Mouse (Mus musculus): ENCODE measurements around the gene Golm1. TPM values are rescaled to one million over a fixed set of nuclear protein-coding genes. Genes with fewer than 3 reads are reported as not detected.
"Not testable (repeated sequence)": the region's sequence is repeated elsewhere in the genome, so short reads cannot be mapped to it uniquely, and the experiment has no call there.

The Golm1 gene
- polyA plus RNA-seq, 1 experiment from 2014 or later: 31.8 TPM

GRCm38 (mm10) chr13:59710230-59710629, 34.6 kb upstream of the Golm1 start, which contains the start of gene Spata31d1a:
Gene Spata31d1a (minus strand): TSS chr13:59710330.
- Histone ChIP-seq H3K27ac (ENCODE audit: low read length) (no peak within 1 kb of the TSS), H3K4me2 (replicated peaks; ENCODE audit: low read depth, low read length) (no peak within 1 kb of the TSS), H3K36me3 (ENCODE audit: insufficient read depth, low read length) (no peaks in the 10 kb centered on the region), H3K4me3 (ENCODE audit: low read depth, low read length) (no peak within 1 kb of the TSS), H3K4me1 (ENCODE audit: insufficient read depth, low read depth, low read length) (no peaks in the 10 kb centered on the region), H3K9me3 (ENCODE audit: low read length) (no peaks in the 10 kb centered on the region), H3K9ac (replicated peaks; ENCODE audit: low read depth) (no peak within 1 kb of the TSS), H3K27me3 (replicated peaks; ENCODE audit: insufficient read depth, low read length) (no peaks in the 10 kb centered on the region)
- 86% methylated on average over 15 of the region's 15 CpGs for WGBS
- DNase-seq (ENCODE audit: low spot score) (no peak), ATAC-seq (no peak)
- no peak for TF ChIP-seq CTCF (IDR thresholded peaks at IDR 0.05)
- no peak for TF ChIP-seq EP300 (IDR thresholded peaks at IDR 0.05)

DNA sequence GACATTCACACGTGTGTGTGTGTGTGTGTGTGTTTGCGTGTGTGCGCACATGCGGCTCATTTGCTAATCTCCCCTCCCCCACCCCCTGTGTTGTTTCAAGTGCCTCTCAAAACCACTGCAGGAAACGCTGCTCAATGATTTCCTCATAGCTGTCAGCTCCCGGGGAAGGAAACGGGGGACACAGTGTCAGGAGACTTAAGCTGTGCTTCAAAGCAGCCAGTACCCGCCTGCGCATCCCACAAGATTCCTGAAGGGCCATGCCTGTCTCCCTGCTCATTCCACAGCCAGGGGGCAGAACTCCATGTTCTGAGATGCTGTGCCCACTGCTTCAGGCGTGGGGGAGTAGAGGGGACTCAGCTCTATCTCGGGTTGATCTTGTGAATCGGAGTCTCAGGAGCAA, 29.0 kb upstream of the Golm1 start:
- TF ChIP-seq CTCF (IDR thresholded peaks at IDR 0.05) (peak; percentile 72), EP300 (IDR thresholded peaks at IDR 0.05) (peak; percentile 59; the same call in 1 of the 2 replicates)
- Histone ChIP-seq H3K4me3 (ENCODE audit: low read depth, low read length) (no peak overlapping the region), H3K9me3 (ENCODE audit: low read length) (no peaks in the 10 kb centered on the region), H3K9ac (replicated peaks; ENCODE audit: low read depth) (no peak overlapping the region), H3K27ac (ENCODE audit: low read length) (no peak overlapping the region), H3K4me1 (ENCODE audit: insufficient read depth, low read depth, low read length) (peaks cover 5% of the 10 kb centered on the region; the same call in 1 of the 2 replicates), H3K36me3 (ENCODE audit: insufficient read depth, low read length) (no peaks in the 10 kb centered on the region), H3K4me2 (replicated peaks; ENCODE audit: low read depth, low read length) (peak overlapping the region; percentile 32), H3K27me3 (replicated peaks; ENCODE audit: insufficient read depth, low read length) (no peaks in the 10 kb centered on the region)
- 20% methylated on average over 12 of the region's 12 CpGs for WGBS
- ATAC-seq (peak; percentile 80), DNase-seq (ENCODE audit: low spot score) (peak; percentile 77)

GRCm38 (mm10) chr13:59703514-59703913, 27.9 kb upstream of the Golm1 start:
- Histone ChIP-seq H3K9me3 (ENCODE audit: low read length) (no peaks in the 10 kb centered on the region), H3K4me2 (replicated peaks; ENCODE audit: low read depth, low read length) (no peak overlapping the region), H3K9ac (replicated peaks; ENCODE audit: low read depth) (no peak overlapping the region), H3K36me3 (ENCODE audit: insufficient read depth, low read length) (no peaks in the 10 kb centered on the region), H3K4me3 (ENCODE audit: low read depth, low read length) (no peak overlapping the region), H3K27me3 (replicated peaks; ENCODE audit: insufficient read depth, low read length) (no peaks in the 10 kb centered on the region), H3K4me1 (ENCODE audit: insufficient read depth, low read depth, low read length) (peaks cover 5% of the 10 kb centered on the region; the same call in 1 of the 2 replicates), H3K27ac (ENCODE audit: low read length) (no peak overlapping the region)
- no peak for ATAC-seq
- 73% methylated on average over 12 of the region's 12 CpGs for WGBS
- DNase-seq (ENCODE audit: low spot score): no peak
- no peak for TF ChIP-seq CTCF (IDR thresholded peaks at IDR 0.05)
- TF ChIP-seq EP300 (IDR thresholded peaks at IDR 0.05): no peak

DNA sequence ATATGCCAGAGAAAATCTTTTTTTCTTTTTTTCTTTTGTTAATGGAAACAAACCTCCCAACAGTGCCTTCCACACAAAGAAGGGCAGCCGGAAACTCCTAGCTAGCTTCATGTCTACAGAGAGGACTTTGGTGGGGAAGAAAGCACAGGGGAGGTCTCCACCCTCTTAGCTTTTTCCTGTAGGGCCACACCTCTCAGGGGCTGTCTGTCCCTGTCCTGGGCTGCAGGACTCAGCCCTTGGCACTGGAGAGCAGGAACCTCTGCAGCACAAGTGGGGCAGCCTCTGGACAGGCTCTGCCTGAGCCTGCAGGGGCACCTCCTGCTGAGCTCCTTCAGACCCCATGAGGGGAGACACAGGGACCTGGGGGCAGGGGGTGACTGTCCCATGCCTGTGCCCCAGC, 24.5 kb upstream of the Golm1 start:
- DNase-seq (ENCODE audit: low spot score) (peak; percentile 26), ATAC-seq (peak; percentile 70)
- not testable (repeated sequence) for H3K27ac ChIP-seq (ENCODE audit: low read length); H3K36me3 ChIP-seq (ENCODE audit: insufficient read depth, low read length); H3K4me1 ChIP-seq (ENCODE audit: insufficient read depth, low read depth, low read length); H3K4me2 ChIP-seq (replicated peaks; ENCODE audit: low read depth, low read length); H3K4me3 ChIP-seq (ENCODE audit: low read depth, low read length); H3K9ac ChIP-seq (replicated peaks; ENCODE audit: low read depth); H3K27me3 ChIP-seq (replicated peaks; ENCODE audit: insufficient read depth, low read length); H3K9me3 ChIP-seq (ENCODE audit: low read length)
- WGBS: 57% methylated on average over 1 of the region's 1 CpGs

GRCm38 (mm10) chr13:59699131-59699530, 23.5 kb upstream of the Golm1 start:
- Histone ChIP-seq H3K4me2 (replicated peaks; ENCODE audit: low read depth, low read length) (no peak overlapping the region), H3K27ac (ENCODE audit: low read length) (no peak overlapping the region), H3K4me3 (ENCODE audit: low read depth, low read length) (no peak overlapping the region), H3K36me3 (ENCODE audit: insufficient read depth, low read length) (no peaks in the 10 kb centered on the region), H3K27me3 (replicated peaks; ENCODE audit: insufficient read depth, low read length) (no peaks in the 10 kb centered on the region), H3K9ac (replicated peaks; ENCODE audit: low read depth) (no peak overlapping the region), H3K4me1 (ENCODE audit: insufficient read depth, low read depth, low read length) (no peaks in the 10 kb centered on the region), H3K9me3 (ENCODE audit: low read length) (no peaks in the 10 kb centered on the region)
- ATAC-seq (no peak), DNase-seq (ENCODE audit: low spot score) (no peak)
- no peak for TF ChIP-seq CTCF (IDR thresholded peaks at IDR 0.05)
- no peak for TF ChIP-seq EP300 (IDR thresholded peaks at IDR 0.05)
- WGBS: 88% methylated on average over 8 of the region's 8 CpGs

- WGBS: 71% methylated on average over 7 of the region's 7 CpGs
- no peaks in the 10 kb centered on the region for H3K4me1 ChIP-seq (ENCODE audit: insufficient read depth, low read depth, low read length)
- no peak for ATAC-seq
- no peaks in the 10 kb centered on the region for H3K27me3 ChIP-seq (replicated peaks; ENCODE audit: insufficient read depth, low read length)
- DNase-seq (ENCODE audit: low spot score): no peak
- no peak overlapping the region for H3K27ac ChIP-seq (ENCODE audit: low read length)
- no peak overlapping the region for H3K4me3 ChIP-seq (ENCODE audit: low read depth, low read length)
- H3K9ac ChIP-seq (replicated peaks; ENCODE audit: low read depth): no peak overlapping the region
- no peaks in the 10 kb centered on the region for H3K36me3 ChIP-seq (ENCODE audit: insufficient read depth, low read length)
- H3K9me3 ChIP-seq (ENCODE audit: low read length): no peaks in the 10 kb centered on the region
- TF ChIP-seq EP300 (IDR thresholded peaks at IDR 0.05) (no peak), CTCF (IDR thresholded peaks at IDR 0.05) (no peak)
- H3K4me2 ChIP-seq (replicated peaks; ENCODE audit: low read depth, low read length): no peak overlapping the region
These were observed 20.2 kb upstream of the Golm1 start for GRCm38 (mm10) chr13:59695781-59696180.

DNA sequence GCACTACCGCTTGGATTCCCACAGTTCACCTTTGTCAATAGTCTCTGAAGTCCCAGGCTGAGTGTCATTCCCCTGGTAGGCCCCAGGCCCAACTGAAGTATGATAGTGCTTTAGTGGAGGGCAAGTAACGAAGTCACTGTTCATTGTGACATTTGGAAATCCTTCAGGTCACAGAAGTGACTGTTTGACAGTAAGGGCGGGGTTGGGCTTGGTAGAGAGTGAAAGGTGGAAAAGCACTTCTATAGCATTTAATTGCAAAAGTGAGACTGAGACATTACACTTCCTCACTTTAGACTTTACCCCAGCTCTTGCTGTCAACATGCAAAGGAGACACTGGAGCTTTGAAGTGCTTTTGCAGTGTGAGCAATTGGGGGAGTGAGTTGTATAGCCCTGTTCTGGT, 18.4 kb upstream of the Golm1 start, which contains the start of gene 4921517D22Rik:
4921517D22Rik (minus strand) TSS at position 101 of the 400 bp plus-strand sequence.
- Histone ChIP-seq H3K4me1 (ENCODE audit: insufficient read depth, low read depth, low read length) (no peaks in the 10 kb centered on the region), H3K36me3 (ENCODE audit: insufficient read depth, low read length) (no peaks in the 10 kb centered on the region), H3K4me2 (replicated peaks; ENCODE audit: low read depth, low read length) (no peak within 1 kb of the TSS), H3K27me3 (replicated peaks; ENCODE audit: insufficient read depth, low read length) (no peaks in the 10 kb centered on the region), H3K27ac (ENCODE audit: low read length) (no peak within 1 kb of the TSS), H3K9me3 (ENCODE audit: low read length) (no peaks in the 10 kb centered on the region), H3K4me3 (ENCODE audit: low read depth, low read length) (no peak within 1 kb of the TSS), H3K9ac (replicated peaks; ENCODE audit: low read depth) (no peak within 1 kb of the TSS)
- 75% methylated on average over 3 of the region's 3 CpGs for WGBS
- TF ChIP-seq CTCF (IDR thresholded peaks at IDR 0.05) (no peak), EP300 (IDR thresholded peaks at IDR 0.05) (no peak)
- no peak for DNase-seq (ENCODE audit: low spot score)
- no peak for ATAC-seq
